Mouse (Mus musculus) liver, embryonic 14.5 days (tissue): ENCODE measurements around the gene Pde4d.

Experiments used
- CTCF ChIP-seq: IDR thresholded peaks from 2 replicates; pipeline ENCODE4 v1.5.1; 2016; ENCODE audit warnings: antibody characterized with exemption, low read depth, control low read depth
- EP300 ChIP-seq: IDR thresholded peaks from 2 replicates; pipeline ENCODE4 v1.6.1; 2016; ENCODE audit warnings: antibody characterized with exemption, low read depth

DNA sequence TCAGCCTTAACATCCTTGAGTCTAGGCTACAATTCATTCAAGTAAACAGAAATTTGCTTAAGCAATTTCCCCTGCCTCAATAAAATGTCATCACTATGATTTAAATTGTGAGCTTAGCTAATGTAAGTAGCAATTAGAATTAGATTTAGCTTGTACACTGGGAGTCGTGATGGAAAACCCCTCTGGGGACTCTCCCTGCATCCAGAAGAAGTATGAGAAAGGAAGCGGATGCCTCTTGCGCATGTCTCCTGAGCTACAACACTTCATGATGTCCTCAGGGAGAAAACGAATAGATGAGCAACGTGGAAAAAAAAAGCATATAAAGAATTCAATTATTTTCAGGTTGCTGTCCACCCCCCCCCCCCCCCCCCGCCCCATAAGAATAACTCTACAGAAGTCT lies 20.9 kb upstream of the Pde4d start:
- no peak for TF ChIP-seq CTCF
- no peak for TF ChIP-seq EP300
